ENCODE assay signal across 8 mouse cellular contexts in genomic region chr1:11414560-11414959, GRCm38 (mm10). TPM values are rescaled to one million over a fixed set of nuclear protein-coding genes. Genes with fewer than 3 reads are reported as not detected.
DNase-seq lines count a peak whose midpoint lies in the region; ATAC-seq and TF ChIP-seq lines count a peak whose summit lies in the region.

No protein-coding gene starts in this region.

- peak overlapping the region; percentile 90 for H3K4me2 ChIP-seq in forebrain, embryonic 16.5 days (ENCODE audit: low read length)
- peak overlapping the region; percentile 43 for H3K4me2 ChIP-seq in liver, embryonic 13.5 days

- no peaks in the 10 kb centered on the region for H3K9me3 ChIP-seq in forebrain, embryonic 16.5 days (ENCODE audit: control insufficient read depth, low read length)
- no peaks in the 10 kb centered on the region for H3K9me3 ChIP-seq in liver, embryonic 13.5 days (replicated peaks)

- H3K27me3 ChIP-seq in forebrain, embryonic 16.5 days (replicated peaks; ENCODE audit: control insufficient read depth, insufficient read depth, low read length) = peaks cover 6% of the 10 kb centered on the region; the same call in 1 of the 2 replicates
- H3K27me3 ChIP-seq in liver, embryonic 13.5 days = peaks cover 19% of the 10 kb centered on the region
- no peaks in the 10 kb centered on the region for H3K27me3 ChIP-seq in thymus, adult 2 months (ENCODE audit: control insufficient read depth, insufficient read depth, low read length)

- peaks cover 6% of the 10 kb centered on the region for H3K4me1 ChIP-seq in forebrain, embryonic 16.5 days (replicated peaks; ENCODE audit: control insufficient read depth, insufficient read depth, low read length)
- no peaks in the 10 kb centered on the region for H3K4me1 ChIP-seq in liver, embryonic 13.5 days (replicated peaks)
- H3K4me1 ChIP-seq in thymus, adult 2 months (replicated peaks; ENCODE audit: control insufficient read depth, insufficient read depth, low read length) = no peaks in the 10 kb centered on the region

- H3K4me3 ChIP-seq in forebrain, embryonic 16.5 days (replicated peaks; ENCODE audit: low read length) = peak overlapping the region; percentile 63
- peak overlapping the region; percentile 23 for H3K4me3 ChIP-seq in liver, embryonic 13.5 days (replicated peaks)
- no peak overlapping the region for H3K4me3 ChIP-seq in thymus, adult 2 months (ENCODE audit: control insufficient read depth, insufficient read depth, low read length)

- TF ChIP-seq CTCF in thymus, adult 2 months (IDR thresholded peaks at IDR 0.05; ENCODE audit: borderline replicate concordance, control insufficient read depth, extremely low read depth, insufficient read depth, low read length, poor library complexity) = no peak

- peak overlapping the region; percentile 71 for H3K9ac ChIP-seq in forebrain, embryonic 16.5 days (replicated peaks; ENCODE audit: low read depth, low read length)
- no peak overlapping the region for H3K9ac ChIP-seq in liver, embryonic 13.5 days

- no peak overlapping the region for H3K27ac ChIP-seq in forebrain, embryonic 16.5 days (ENCODE audit: low read length)
- no peak overlapping the region for H3K27ac ChIP-seq in liver, embryonic 13.5 days
- H3K27ac ChIP-seq in thymus, adult 2 months (ENCODE audit: control insufficient read depth, insufficient read depth, low read length) = no peak overlapping the region

- WGBS in forebrain, embryonic 16.5 days = 2% methylated on average over 9 of the region's 9 CpGs
- WGBS in liver, embryonic 13.5 days (ENCODE audit: insufficient replicate concordance) = 5% methylated on average over 9 of the region's 9 CpGs
- 13% methylated on average over 9 of the region's 9 CpGs for WGBS in thymus, adult 2 months

- no peak for ATAC-seq in forebrain, embryonic 16.5 days
- no peak for ATAC-seq in liver, embryonic 13.5 days (ENCODE audit: low read depth)
- no peak for ATAC-seq in erythroblast, adult 5-6 weeks (replicated peaks; ENCODE audit: low FRiP score, poor library complexity, severe bottlenecking)

- TF ChIP-seq POLR2A in thymus, adult 2 months (IDR thresholded peaks at IDR 0.05; ENCODE audit: control insufficient read depth, extremely low read depth, insufficient read depth, low read length, poor library complexity) = no peak

- DNase-seq in left cerebral cortex, adult 18-20 months (ENCODE audit: low spot score in 2 of 2) = peak; percentile 15 to 16
- no peak for DNase-seq in left cerebral cortex, adult 8-10 months (ENCODE audit: low spot score in 2 of 2)
- DNase-seq in cerebellum, adult 8-10 months = peak; percentile 14
- no peak for DNase-seq in liver, embryonic 13.5 days
- no peak for DNase-seq in thymus, adult 2 months
- DNase-seq in yolk sac, embryonic 10.5 days (ENCODE audit: low spot score) = no peak

- no peaks in the 10 kb centered on the region for H3K36me3 ChIP-seq in forebrain, embryonic 16.5 days (ENCODE audit: control insufficient read depth, insufficient read depth)
- H3K36me3 ChIP-seq in liver, embryonic 13.5 days = no peaks in the 10 kb centered on the region
- no peaks in the 10 kb centered on the region for H3K36me3 ChIP-seq in thymus, adult 2 months (ENCODE audit: control insufficient read depth, insufficient read depth, low read length)

RNA-seq across cellular contexts. Expression of gene A830018L16Rik, which starts 0.7 kb away (rescaled TPM):
- 100 to 1,000 TPM; 104 to 109 TPM for total RNA-seq in left cerebral cortex, adult 18-20 months (2021)
- total RNA-seq in left cerebral cortex, adult 8-10 months (2022) = 10 to 100 TPM; 93.1 to 95.5 (median 93.9) TPM
- polyA plus RNA-seq in forebrain, embryonic 16.5 days (2015; fragmentation: Nextera tagmentation; extraction: Ambion mirVana) = 8.6 and 9.2 TPM in 2 replicates
- 0.07 and 0.13 TPM in 2 replicates for polyA plus RNA-seq in liver, embryonic 13.5 days (2015; fragmentation: Nextera tagmentation; extraction: Ambion mirVana)
- polyA plus RNA-seq in thymus, adult 2 months (2012; rRNA removed) = 1.3 and 2.1 TPM in 2 replicates
- not detected in 2 replicates for total RNA-seq in erythroblast, adult 5-6 weeks (2015; ENCODE audit: low replicate concordance)
- 0.26 TPM in 1 of 2 replicates, not detected in the other for total RNA-seq in erythroblast, adult 5-6 weeks (2017; ENCODE audit: low replicate concordance)

Comparison
In these comparisons a context has a peak if more than half of its experiments do, and no peak if none do; other contexts are left out.
1. DNase-seq: peak in left cerebral cortex, adult 18-20 months (2 of 2) and cerebellum, adult 8-10 months (single experiment); none in left cerebral cortex, adult 8-10 months (0 of 2), liver, embryonic 13.5 days (single experiment), thymus, adult 2 months (single experiment) and yolk sac, embryonic 10.5 days (single experiment).
2. RNA of gene A830018L16Rik, which starts 0.7 kb away (total RNA-seq): 104 to 109 TPM in left cerebral cortex, adult 18-20 months and 93.1 to 95.5 TPM in left cerebral cortex, adult 8-10 months; 0.26 TPM in erythroblast, adult 5-6 weeks; every median in the first group is over 10 times any median in the second.